Mouse (Mus musculus): ENCODE results near the gene Mgmt. TPM values are rescaled to one million over a fixed set of nuclear protein-coding genes. Genes with fewer than 3 reads are reported as not detected.

Mgmt gene
- polyA plus RNA-seq, 1 experiment, result 0.56 TPM

- Histone ChIP-seq H3K36me3 (ENCODE audit: control insufficient read depth, insufficient read depth, low read length) (no peaks in the 10 kb centered on the region), H3K27me3 (ENCODE audit: control insufficient read depth, insufficient read depth, low read length) (no peaks in the 10 kb centered on the region), H3K27ac (ENCODE audit: insufficient read depth, low read depth, low read length) (no peak overlapping the region), H3K4me3 (ENCODE audit: low read depth, low read length) (no peak overlapping the region), H3K4me1 (ENCODE audit: control insufficient read depth, insufficient read depth, insufficient read length, low read length) (no peaks in the 10 kb centered on the region)
- no peak for TF ChIP-seq POLR2A (IDR thresholded peaks at IDR 0.05; ENCODE audit: low read depth, low read length)
- WGBS, result 58% methylated on average over 11 of the region's 11 CpGs
These were observed 106.3 kb downstream of the Mgmt start for GRCm38 (mm10) chr7:137000703-137001102.

GRCm38 (mm10) chr7:137001215-137001614 lies 106.8 kb downstream of the Mgmt start:
- 91% methylated on average over 15 of the region's 15 CpGs for WGBS
- no peaks in the 10 kb centered on the region for H3K27me3 ChIP-seq (ENCODE audit: control insufficient read depth, insufficient read depth, low read length)
- no peak overlapping the region for H3K4me3 ChIP-seq (ENCODE audit: low read depth, low read length)
- H3K27ac ChIP-seq (ENCODE audit: insufficient read depth, low read depth, low read length), result no peak overlapping the region
- no peaks in the 10 kb centered on the region for H3K36me3 ChIP-seq (ENCODE audit: control insufficient read depth, insufficient read depth, low read length)
- H3K4me1 ChIP-seq (ENCODE audit: control insufficient read depth, insufficient read depth, insufficient read length, low read length), result no peaks in the 10 kb centered on the region
- TF ChIP-seq CTCF (IDR thresholded peaks at IDR 0.05; ENCODE audit: extremely low read depth, insufficient read length, insufficient replicate concordance, low read depth, low read length) (no peak), POLR2A (IDR thresholded peaks at IDR 0.05; ENCODE audit: low read depth, low read length) (no peak)

- WGBS, result 49% methylated on average over 5 of the region's 5 CpGs
- H3K4me3 ChIP-seq (ENCODE audit: low read depth, low read length), result no peak overlapping the region
- no peak for TF ChIP-seq POLR2A (IDR thresholded peaks at IDR 0.05; ENCODE audit: low read depth, low read length)
- TF ChIP-seq CTCF (IDR thresholded peaks at IDR 0.05; ENCODE audit: extremely low read depth, insufficient read length, insufficient replicate concordance, low read depth, low read length), result no peak
These were observed 107.4 kb downstream of the Mgmt start for GRCm38 (mm10) chr7:137001783-137002182.

GRCm38 (mm10) chr7:137002431-137002830 lies 108.0 kb downstream of the Mgmt start:
- TF ChIP-seq POLR2A (IDR thresholded peaks at IDR 0.05; ENCODE audit: low read depth, low read length) (no peak), CTCF (IDR thresholded peaks at IDR 0.05; ENCODE audit: extremely low read depth, insufficient read length, insufficient replicate concordance, low read depth, low read length) (no peak)
- WGBS, result 80% methylated on average over 3 of the region's 3 CpGs

More at GRCm38 (mm10) chr7:137001783-137002182, 107.4 kb downstream of the Mgmt start:
- Histone ChIP-seq H3K36me3 (ENCODE audit: control insufficient read depth, insufficient read depth, low read length) (no peaks in the 10 kb centered on the region), H3K4me1 (ENCODE audit: control insufficient read depth, insufficient read depth, insufficient read length, low read length) (no peaks in the 10 kb centered on the region), H3K27ac (ENCODE audit: insufficient read depth, low read depth, low read length) (no peak overlapping the region), H3K27me3 (ENCODE audit: control insufficient read depth, insufficient read depth, low read length) (no peaks in the 10 kb centered on the region)

GRCm38 (mm10) chr7:137005293-137005692 lies 110.9 kb downstream of the Mgmt start:
- Histone ChIP-seq H3K27ac (ENCODE audit: insufficient read depth, low read depth, low read length) (no peak overlapping the region), H3K4me3 (ENCODE audit: low read depth, low read length) (no peak overlapping the region), H3K4me1 (ENCODE audit: control insufficient read depth, insufficient read depth, insufficient read length, low read length) (no peaks in the 10 kb centered on the region), H3K27me3 (ENCODE audit: control insufficient read depth, insufficient read depth, low read length) (no peaks in the 10 kb centered on the region), H3K36me3 (ENCODE audit: control insufficient read depth, insufficient read depth, low read length) (no peaks in the 10 kb centered on the region)
- no peak for TF ChIP-seq CTCF (IDR thresholded peaks at IDR 0.05; ENCODE audit: extremely low read depth, insufficient read length, insufficient replicate concordance, low read depth, low read length)
- no peak for TF ChIP-seq POLR2A (IDR thresholded peaks at IDR 0.05; ENCODE audit: low read depth, low read length)
- 62% methylated on average over 11 of the region's 11 CpGs for WGBS

More at GRCm38 (mm10) chr7:137002431-137002830, 108.0 kb downstream of the Mgmt start:
- Histone ChIP-seq H3K27ac (ENCODE audit: insufficient read depth, low read depth, low read length) (no peak overlapping the region), H3K4me3 (ENCODE audit: low read depth, low read length) (no peak overlapping the region), H3K27me3 (ENCODE audit: control insufficient read depth, insufficient read depth, low read length) (no peaks in the 10 kb centered on the region), H3K4me1 (ENCODE audit: control insufficient read depth, insufficient read depth, insufficient read length, low read length) (no peaks in the 10 kb centered on the region), H3K36me3 (ENCODE audit: control insufficient read depth, insufficient read depth, low read length) (no peaks in the 10 kb centered on the region)

GRCm38 (mm10) chr7:137008321-137008720 lies 113.9 kb downstream of the Mgmt start:
- H3K36me3 ChIP-seq (ENCODE audit: control insufficient read depth, insufficient read depth, low read length), result no peaks in the 10 kb centered on the region
- no peaks in the 10 kb centered on the region for H3K27me3 ChIP-seq (ENCODE audit: control insufficient read depth, insufficient read depth, low read length)
- H3K4me1 ChIP-seq (ENCODE audit: control insufficient read depth, insufficient read depth, insufficient read length, low read length), result no peaks in the 10 kb centered on the region
- no peak for TF ChIP-seq CTCF (IDR thresholded peaks at IDR 0.05; ENCODE audit: extremely low read depth, insufficient read length, insufficient replicate concordance, low read depth, low read length)
- no peak for TF ChIP-seq POLR2A (IDR thresholded peaks at IDR 0.05; ENCODE audit: low read depth, low read length)
- H3K27ac ChIP-seq (ENCODE audit: insufficient read depth, low read depth, low read length), result no peak overlapping the region
- no peak overlapping the region for H3K4me3 ChIP-seq (ENCODE audit: low read depth, low read length)
- 82% methylated on average over 6 of the region's 6 CpGs for WGBS

- no peaks in the 10 kb centered on the region for H3K4me1 ChIP-seq (ENCODE audit: control insufficient read depth, insufficient read depth, insufficient read length, low read length)
- 80% methylated on average over 19 of the region's 19 CpGs for WGBS
- TF ChIP-seq POLR2A (IDR thresholded peaks at IDR 0.05; ENCODE audit: low read depth, low read length) (no peak), CTCF (IDR thresholded peaks at IDR 0.05; ENCODE audit: extremely low read depth, insufficient read length, insufficient replicate concordance, low read depth, low read length) (no peak)
- no peak overlapping the region for H3K27ac ChIP-seq (ENCODE audit: insufficient read depth, low read depth, low read length)
- H3K4me3 ChIP-seq (ENCODE audit: low read depth, low read length), result no peak overlapping the region
- no peaks in the 10 kb centered on the region for H3K36me3 ChIP-seq (ENCODE audit: control insufficient read depth, insufficient read depth, low read length)
- no peaks in the 10 kb centered on the region for H3K27me3 ChIP-seq (ENCODE audit: control insufficient read depth, insufficient read depth, low read length)
These were observed 115.4 kb downstream of the Mgmt start for GRCm38 (mm10) chr7:137009732-137010275.
